ENCODE assay signal across 8 mouse cellular contexts in genomic region chr5:120906791-120907733, GRCm38 (mm10). TPM values are rescaled to one million over a fixed set of nuclear protein-coding genes. Genes with fewer than 3 reads are reported as not detected.
A peak's percentile ranks its signal among the peaks of the same experiment; 100 is the strongest.
DNase-seq lines count a peak whose midpoint lies in the region; ATAC-seq and TF ChIP-seq lines count a peak whose summit lies in the region.
"Not testable (repeated sequence)": the region's sequence is repeated elsewhere in the genome, so short reads cannot be mapped to it uniquely, and the experiment has no call there.
"Had no signal": no experiment of that assay in that cellular context is flagged by ENCODE, and none has a peak within 500 bp of the region (broad histone marks: within the 10 kb centered on the region; RNA-seq: fewer than 3 reads in every experiment).

Gene Oas1a, minus strand, starts transcription at chr5:120907521.

- peaks cover 16% of the 10 kb centered on the region for H3K27me3 ChIP-seq in CH12.LX (replicated peaks)

- TF ChIP-seq RAD21 in CH12.LX (IDR thresholded peaks at IDR 0.05; ENCODE audit: low read depth, low read length): not testable (repeated sequence)

- 30% methylated on average over 8 of the region's 12 CpGs for WGBS in bone marrow, adult 2 months

- H3K4me3 ChIP-seq in CH12.LX (replicated peaks in 1 of 3; ENCODE audit: low read depth in 2 of 3, low read length in 2 of 3, poor library complexity in 1 of 3): not testable (repeated sequence)
- peak within 1 kb of the TSS; percentile 68 for H3K4me3 ChIP-seq in bone marrow, adult 2 months (replicated peaks; ENCODE audit: control insufficient read depth, low read depth, low read length)

- H3K9ac ChIP-seq in CH12.LX (ENCODE audit: insufficient read depth, low read depth): not testable (repeated sequence)

- not testable (repeated sequence) for H3K4me1 ChIP-seq in CH12.LX (ENCODE audit: control insufficient read depth in 1 of 2, insufficient read depth in 2 of 2); bone marrow, adult 2 months (ENCODE audit: control insufficient read depth, insufficient read depth, low read length)

- not testable (repeated sequence) for H3K9me3 ChIP-seq in CH12.LX (replicated peaks; ENCODE audit: low read length)

- not testable (repeated sequence) for H3K27ac ChIP-seq in CH12.LX (ENCODE audit: insufficient read depth, low read depth)
- H3K27ac ChIP-seq in bone marrow, adult 2 months (ENCODE audit: control insufficient read depth, insufficient read depth, low read depth, low read length, poor library complexity): 0 out of 2 replicates have a peak within 1 kb of the TSS, but pooled peaks have one; percentile 28

- not testable (repeated sequence) for DNase-seq in CH12.LX (ENCODE audit: extremely low read depth)
- peak; percentile 48 for DNase-seq in induced T-regulatory cell, adult 2 months (ENCODE audit: low read depth)
- peak; percentile 34 to 51 for DNase-seq in kidney, postnatal 4 days
- peak; percentile 18 to 25 for DNase-seq in lung, adult 18-20 months

- H3K36me3 ChIP-seq in CH12.LX (replicated peaks in 1 of 2; ENCODE audit: control insufficient read depth in 1 of 2, insufficient read depth in 1 of 2, low read length in 1 of 2): not testable (repeated sequence)

- in situ Hi-C loops in CH12.LX (cut with MboI; ENCODE audit: low pct_ligation_motif_present, low pct_unique_long_range_greater_than_20kb, low sequenced_read_pairs): not testable (repeated sequence)

- H3K4me2 ChIP-seq in CH12.LX (ENCODE audit: insufficient read depth, low read depth, poor library complexity, severe bottlenecking): peak within 1 kb of the TSS; percentile 50; the same call in 1 of the 2 replicates

- 0 out of 2 replicates have a peak, but pooled peaks have one; percentile 30 for ATAC-seq in erythroblast, adult 5-6 weeks (replicated peaks; ENCODE audit: low FRiP score, poor library complexity, severe bottlenecking)
- peak; percentile 50 for ATAC-seq in monocyte, adult 5-6 weeks (replicated peaks; ENCODE audit: insufficient number of reproducible peaks, low FRiP score, low TSS enrichment, poor library complexity, severe bottlenecking)

- TF ChIP-seq EP300 in CH12.LX (IDR thresholded peaks at IDR 0.05; ENCODE audit: low read length): not testable (repeated sequence)

- not testable (repeated sequence) for H3K79me2 ChIP-seq in CH12.LX (replicated peaks; ENCODE audit: control insufficient read depth, extremely low read depth, insufficient read depth, poor library complexity, severe bottlenecking)

- dilution Hi-C loops in CH12.LX (cut with MboI; ENCODE audit: extremely low pct_ligation_motif_present, extremely low pct_unique_long_range_greater_than_20kb, low sequenced_read_pairs): not testable (repeated sequence)

- not testable (repeated sequence) for TF ChIP-seq CTCF in CH12.LX (conservative IDR thresholded peaks at IDR 0.05 in 1 of 2, IDR thresholded peaks at IDR 0.05 in 1 of 2; ENCODE audit: low read depth in 2 of 2, low read length in 2 of 2); bone marrow, adult 2 months (IDR thresholded peaks at IDR 0.05; ENCODE audit: control insufficient read depth, insufficient read depth, low read length)

- not testable (repeated sequence) for TF ChIP-seq POLR2A in CH12.LX (IDR thresholded peaks at IDR 0.05; ENCODE audit: low read depth, low read length); bone marrow, adult 2 months (IDR thresholded peaks at IDR 0.05; ENCODE audit: borderline replicate concordance, control insufficient read depth, low read depth, low read length)

RNA-seq across cellular contexts. Expression of gene Oas1a, which starts in this region (rescaled TPM):
- 2.6 and 2.7 TPM in 2 replicates for total RNA-seq in CH12.LX (2012; rRNA removed)
- total RNA-seq in CH12.LX (2014; rRNA removed): 1.6 and 1.7 TPM in 2 replicates
- polyA plus RNA-seq in CH12.LX (2012; ENCODE audit: insufficient read length, low read depth): 1.1 and 1.3 TPM in 2 replicates
- polyA plus RNA-seq in bone marrow, adult 2 months (2011; ENCODE audit: insufficient read depth, insufficient read length, low replicate concordance, missing spikeins): 4.9 and 8.9 TPM in 2 replicates
- 5.6 and 6.0 TPM in 2 replicates for total RNA-seq in erythroblast, adult 5-6 weeks (2015; ENCODE audit: low replicate concordance)
- 6.8 and 8.8 TPM in 2 replicates for total RNA-seq in erythroblast, adult 5-6 weeks (2017; ENCODE audit: low replicate concordance)
- 26.0 to 35.8 TPM (median 31.2 TPM) in 3 replicates for total RNA-seq in monocyte, adult 5-6 weeks (2017)
- polyA plus RNA-seq: erythroblast, embryonic 14.5 days had no signal
